ENCODE assay signal across 12 mouse cellular contexts in genomic region chr7:137048086-137048922, GRCm38 (mm10).
DNase-seq lines count a peak whose midpoint lies in the region; ATAC-seq and TF ChIP-seq lines count a peak whose summit lies in the region.
"Had no signal": no experiment of that assay in that cellular context is flagged by ENCODE, and none has a peak within 500 bp of the region (broad histone marks: within the 10 kb centered on the region; RNA-seq: fewer than 3 reads in every experiment).

No protein-coding gene starts in this region.

- no peaks in the 10 kb centered on the region for H3K4me1 ChIP-seq in heart, postnatal 0 days (ENCODE audit: control insufficient read depth, insufficient read depth)
- peaks cover 6% of the 10 kb centered on the region for H3K4me1 ChIP-seq in lung, embryonic 16.5 days (replicated peaks; ENCODE audit: control insufficient read depth, insufficient read depth, low read length)
- H3K4me1 ChIP-seq in lung, adult 2 months (ENCODE audit: control insufficient read depth, insufficient read depth, low read length), result no peaks in the 10 kb centered on the region
- peaks cover 25% of the 10 kb centered on the region for H3K4me1 ChIP-seq in limb, embryonic 14.5 days (ENCODE audit: control insufficient read depth, insufficient read depth, low read length)
- H3K4me1 ChIP-seq: heart, embryonic 10.5 days; midbrain, embryonic 12.5 days had no signal

- DNase-seq in heart, postnatal 0 days (ENCODE audit: low spot score), result no peak
- no peak for DNase-seq in heart, adult 8-10 months (ENCODE audit: low spot score)
- DNase-seq in lung, adult 2 months, result no peak
- DNase-seq in embryo, embryonic 10.5 days (ENCODE audit: low spot score), result peak; percentile 42
- DNase-seq in limb, embryonic 14.5 days (ENCODE audit: low spot score), result peak; percentile 73
- DNase-seq in testis, postnatal 14 days (ENCODE audit: low spot score), result no peak
- no peak for DNase-seq in cerebellum, postnatal 25 days
- DNase-seq: spleen, adult 18-20 months had no signal

- no peaks in the 10 kb centered on the region for H3K36me3 ChIP-seq in heart, postnatal 0 days (replicated peaks; ENCODE audit: control insufficient read depth, insufficient read depth, low read length)
- H3K36me3 ChIP-seq in lung, embryonic 16.5 days (ENCODE audit: control insufficient read depth, insufficient read depth, low read length), result no peaks in the 10 kb centered on the region
- H3K36me3 ChIP-seq in limb, embryonic 14.5 days (ENCODE audit: control insufficient read depth, insufficient read depth, low read length), result no peaks in the 10 kb centered on the region
- H3K36me3 ChIP-seq: forebrain, embryonic 10.5 days; heart, embryonic 10.5 days; midbrain, embryonic 12.5 days had no signal

- no peaks in the 10 kb centered on the region for H3K9me3 ChIP-seq in heart, postnatal 0 days (replicated peaks; ENCODE audit: control insufficient read depth, low read length)
- no peaks in the 10 kb centered on the region for H3K9me3 ChIP-seq in lung, embryonic 16.5 days (ENCODE audit: control insufficient read depth, low read length)
- H3K9me3 ChIP-seq in limb, embryonic 14.5 days (ENCODE audit: control insufficient read depth, low read length), result no peaks in the 10 kb centered on the region
- H3K9me3 ChIP-seq: forebrain, embryonic 10.5 days; heart, embryonic 10.5 days; midbrain, embryonic 12.5 days had no signal

- H3K9ac ChIP-seq in heart, postnatal 0 days (replicated peaks; ENCODE audit: low read depth, low read length), result no peak overlapping the region
- H3K9ac ChIP-seq in lung, embryonic 16.5 days (ENCODE audit: low read length), result no peak overlapping the region
- no peak overlapping the region for H3K9ac ChIP-seq in limb, embryonic 14.5 days (ENCODE audit: low read depth, low read length, severe bottlenecking)
- H3K9ac ChIP-seq: midbrain, embryonic 12.5 days had no signal

- TF ChIP-seq EP300 in heart, postnatal 0 days (IDR thresholded peaks at IDR 0.05; ENCODE audit: low read depth), result no peak

- H3K4me3 ChIP-seq in heart, postnatal 0 days (ENCODE audit: low read depth, low read length), result no peak overlapping the region
- no peak overlapping the region for H3K4me3 ChIP-seq in lung, embryonic 16.5 days (ENCODE audit: low read length)
- no peak overlapping the region for H3K4me3 ChIP-seq in lung, adult 2 months (replicated peaks; ENCODE audit: extremely low read depth, low read depth, low read length)
- H3K4me3 ChIP-seq in limb, embryonic 14.5 days (replicated peaks; ENCODE audit: low read length), result no peak overlapping the region
- H3K4me3 ChIP-seq: forebrain, embryonic 10.5 days; heart, embryonic 10.5 days; midbrain, embryonic 12.5 days had no signal

- H3K4me2 ChIP-seq in heart, postnatal 0 days (ENCODE audit: low read depth, low read length), result no peak overlapping the region
- H3K4me2 ChIP-seq in lung, embryonic 16.5 days (ENCODE audit: low read depth, low read length), result no peak overlapping the region
- no peak overlapping the region for H3K4me2 ChIP-seq in limb, embryonic 14.5 days (replicated peaks; ENCODE audit: low read depth, low read length, severe bottlenecking)
- H3K4me2 ChIP-seq: midbrain, embryonic 12.5 days had no signal

- peak; percentile 44 for ATAC-seq in heart, postnatal 0 days (ENCODE audit: insufficient read depth, low read depth)
- ATAC-seq in lung, embryonic 16.5 days (ENCODE audit: low read depth), result peak; percentile 41; the same call in 1 of the 2 replicates
- peak; percentile 72 for ATAC-seq in limb, embryonic 14.5 days (ENCODE audit: low FRiP score, low read depth)

- TF ChIP-seq POLR2A in lung, adult 2 months (IDR thresholded peaks at IDR 0.05; ENCODE audit: borderline replicate concordance, extremely low read depth, low read depth, low read length), result no peak
- no peak for TF ChIP-seq POLR2A in limb, embryonic 14.5 days (IDR thresholded peaks at IDR 0.05; ENCODE audit: borderline replicate concordance, extremely low read depth, insufficient read depth, insufficient read length)

- no peak overlapping the region for H3K27ac ChIP-seq in heart, postnatal 0 days (ENCODE audit: low read depth)
- no peak overlapping the region for H3K27ac ChIP-seq in lung, embryonic 16.5 days (ENCODE audit: low read length)
- H3K27ac ChIP-seq in limb, embryonic 14.5 days (replicated peaks; ENCODE audit: low read depth, low read length), result no peak overlapping the region
- H3K27ac ChIP-seq: forebrain, embryonic 10.5 days; heart, embryonic 10.5 days; midbrain, embryonic 12.5 days had no signal

- 67% methylated on average over 8 of the region's 8 CpGs for WGBS in heart, postnatal 0 days
- 50% methylated on average over 8 of the region's 8 CpGs for WGBS in lung, embryonic 16.5 days
- 62% methylated on average over 8 of the region's 8 CpGs for WGBS in lung, adult 2 months
- WGBS in limb, embryonic 14.5 days, result 44% methylated on average over 8 of the region's 8 CpGs

- H3K27me3 ChIP-seq in heart, postnatal 0 days (ENCODE audit: control insufficient read depth, insufficient read depth, low read length), result no peaks in the 10 kb centered on the region
- no peaks in the 10 kb centered on the region for H3K27me3 ChIP-seq in lung, embryonic 16.5 days (ENCODE audit: control insufficient read depth, insufficient read depth, low read depth, low read length)
- no peaks in the 10 kb centered on the region for H3K27me3 ChIP-seq in limb, embryonic 14.5 days (ENCODE audit: control insufficient read depth, insufficient read depth, low read length)
- H3K27me3 ChIP-seq: midbrain, embryonic 12.5 days had no signal

- TF ChIP-seq CTCF in heart, postnatal 0 days (IDR thresholded peaks at IDR 0.05; ENCODE audit: low read depth), result no peak
- no peak for TF ChIP-seq CTCF in lung, adult 2 months (IDR thresholded peaks at IDR 0.05; ENCODE audit: insufficient read depth, low read length)

Comparison
In these comparisons a context has a peak if more than half of its experiments do, and no peak if none do; other contexts are left out.
1. DNase-seq: peak in embryo, embryonic 10.5 days (single experiment) and limb, embryonic 14.5 days (single experiment); none in heart, postnatal 0 days (single experiment), heart, adult 8-10 months (single experiment), lung, adult 2 months (single experiment), testis, postnatal 14 days (single experiment) and cerebellum, postnatal 25 days (0 of 2).
2. Peak in every context shown above with its lines, with median percentiles within 50 percentile points of each other: ATAC-seq.